Mouse (Mus musculus) stomach, embryonic 16.5 days (tissue): ENCODE data around the gene Rpusd4. TPM values are rescaled to one million over a fixed set of nuclear protein-coding genes. Genes with fewer than 3 reads are reported as not detected.

Experiments used
- ATAC-seq: fragments of 200-750 bp; cut with Nextera tagmentation; 2 replicates; pipeline ENCODE4 v1.8.0; 2017; ENCODE audit warnings: moderate number of reproducible peaks, moderate TSS enrichment; ENCODE audit not compliant: insufficient read depth, low FRiP score
- H3K27ac ChIP-seq: fragments of 300-500 bp; sonication (generic); 2 replicates; pipeline ENCODE4 v1.5.1; 2014; ENCODE audit warnings: low read length
- H3K27me3 ChIP-seq: fragments of 300-500 bp; sonication (generic); 2 replicates; pipeline ENCODE4 v1.6.1; 2014; ENCODE audit warnings: low read length, control low read depth, mixed read lengths; ENCODE audit not compliant: control insufficient read depth, insufficient read depth
- H3K36me3 ChIP-seq: fragments of 300-500 bp; sonication (generic); 2 replicates; pipeline ENCODE4 v1.6.1; 2014; ENCODE audit warnings: low read length; ENCODE audit not compliant: control insufficient read depth, insufficient read depth
- H3K4me1 ChIP-seq: fragments of 300-500 bp; sonication (generic); 2 replicates; pipeline ENCODE4 v1.6.1; 2014; ENCODE audit warnings: low read length, control low read depth, mixed read lengths; ENCODE audit not compliant: control insufficient read depth, insufficient read depth
- H3K4me2 ChIP-seq: fragments of 300-500 bp; sonication (generic); 2 replicates; pipeline ENCODE4 v1.6.1; 2014; ENCODE audit warnings: low read depth, low read length, mixed read lengths
- H3K4me3 ChIP-seq: fragments of 300-500 bp; sonication (generic); replicated peaks from 2 replicates; pipeline ENCODE4 v1.5.1; 2014; ENCODE audit warnings: mild to moderate bottlenecking, low read length
- H3K9ac ChIP-seq: fragments of 300-500 bp; sonication (generic); 2 replicates; pipeline ENCODE4 v1.6.1; 2014; ENCODE audit warnings: low read length
- H3K9me3 ChIP-seq: fragments of 300-500 bp; sonication (generic); replicated peaks from 2 replicates; pipeline ENCODE4 v1.6.1; 2016; ENCODE audit warnings: low read length, control low read depth; ENCODE audit not compliant: control insufficient read depth
- WGBS: fragments of 180-500 bp; shearing (Covaris S2); extraction: QIAGEN DNeasy Blood & Tissue Kit; methylation state at CpG from one replicate; pipeline ENCODE4 v1.1.7; 2014; 5-methylcytosine and 5-hydroxymethylcytosine counted together
- polyA plus RNA-seq: library from polyadenylated mRNA; unstranded; fragments of >200 nt; fragmentation: Nextera tagmentation; extraction: Ambion mirVana; gene quantifications from 2 replicates; pipeline ENCODE4 v1.2.1, GENCODE M21; 2015

Rpusd4 gene
- polyA plus RNA-seq, 1 experiment from 2014 or later = 24.5 TPM

GRCm38 (mm10) chr9:35282851-35283200, 15.2 kb downstream of the Rpusd4 start:
- no peak overlapping the region for H3K9ac ChIP-seq
- no peaks in the 10 kb centered on the region for H3K27me3 ChIP-seq
- no peaks in the 10 kb centered on the region for H3K9me3 ChIP-seq
- H3K4me1 ChIP-seq = peaks cover 4% of the 10 kb centered on the region
- H3K4me3 ChIP-seq = no peak overlapping the region
- no peaks in the 10 kb centered on the region for H3K36me3 ChIP-seq
- no peak overlapping the region for H3K27ac ChIP-seq
- 60% methylated on average over 5 of the region's 5 CpGs for WGBS
- peak; percentile 11; the same call in 1 of the 2 replicates for ATAC-seq
- no peak overlapping the region for H3K4me2 ChIP-seq

- H3K27ac ChIP-seq = no peak overlapping the region
- H3K9ac ChIP-seq = no peak overlapping the region
- no peaks in the 10 kb centered on the region for H3K27me3 ChIP-seq
- ATAC-seq = no peak
- peaks cover 4% of the 10 kb centered on the region for H3K4me1 ChIP-seq
- no peak overlapping the region for H3K4me2 ChIP-seq
- WGBS = 72% methylated on average over 13 of the region's 13 CpGs
- H3K9me3 ChIP-seq = no peaks in the 10 kb centered on the region
- no peak overlapping the region for H3K4me3 ChIP-seq
- no peaks in the 10 kb centered on the region for H3K36me3 ChIP-seq
Measured at GRCm38 (mm10) chr9:35283415-35284069, 15.9 kb downstream of the Rpusd4 start.

GRCm38 (mm10) chr9:35284351-35284750, 16.7 kb downstream of the Rpusd4 start:
- Histone ChIP-seq H3K4me3 (no peak overlapping the region), H3K27me3 (no peaks in the 10 kb centered on the region), H3K4me1 (peaks cover 4% of the 10 kb centered on the region), H3K9ac (no peak overlapping the region), H3K4me2 (no peak overlapping the region), H3K27ac (no peak overlapping the region; the same call in 1 of the 2 replicates), H3K9me3 (no peaks in the 10 kb centered on the region), H3K36me3 (no peaks in the 10 kb centered on the region)
- ATAC-seq = no peak; the same call in 1 of the 2 replicates
- WGBS = 71% methylated on average over 4 of the region's 4 CpGs

GRCm38 (mm10) chr9:35286351-35286750, 18.7 kb downstream of the Rpusd4 start:
- H3K36me3 ChIP-seq = no peaks in the 10 kb centered on the region
- WGBS = 84% methylated on average over 3 of the region's 3 CpGs
- H3K4me1 ChIP-seq = peaks cover 6% of the 10 kb centered on the region
- H3K4me3 ChIP-seq = no peak overlapping the region
- no peaks in the 10 kb centered on the region for H3K27me3 ChIP-seq
- ATAC-seq = no peak
- no peak overlapping the region for H3K27ac ChIP-seq
- H3K9me3 ChIP-seq = no peaks in the 10 kb centered on the region
- no peak overlapping the region for H3K9ac ChIP-seq
- no peak overlapping the region for H3K4me2 ChIP-seq

GRCm38 (mm10) chr9:35289992-35290391, 22.3 kb downstream of the Rpusd4 start:
- no peak overlapping the region for H3K4me2 ChIP-seq
- H3K27me3 ChIP-seq = no peaks in the 10 kb centered on the region
- WGBS = 35% methylated on average over 7 of the region's 7 CpGs
- H3K4me3 ChIP-seq = no peak overlapping the region
- peak; percentile 47; the same call in 1 of the 2 replicates for ATAC-seq
- 0 out of 2 replicates have a peak, but pooled peaks cover 2% of the 10 kb centered on the region for H3K4me1 ChIP-seq
- H3K9ac ChIP-seq = no peak overlapping the region
- H3K27ac ChIP-seq = no peak overlapping the region
- H3K36me3 ChIP-seq = no peaks in the 10 kb centered on the region
- H3K9me3 ChIP-seq = no peaks in the 10 kb centered on the region

GRCm38 (mm10) chr9:35290417-35290816, 22.8 kb downstream of the Rpusd4 start:
- Histone ChIP-seq H3K4me1 (0 out of 2 replicates have a peak, but pooled peaks cover 2% of the 10 kb centered on the region), H3K9me3 (no peaks in the 10 kb centered on the region), H3K27ac (no peak overlapping the region), H3K4me3 (no peak overlapping the region), H3K36me3 (no peaks in the 10 kb centered on the region), H3K27me3 (no peaks in the 10 kb centered on the region), H3K4me2 (no peak overlapping the region), H3K9ac (no peak overlapping the region)
- ATAC-seq = no peak
- 92% methylated on average over 3 of the region's 3 CpGs for WGBS

- 0 out of 2 replicates have a peak, but pooled peaks cover 2% of the 10 kb centered on the region for H3K4me1 ChIP-seq
- ATAC-seq = no peak
Measured at GRCm38 (mm10) chr9:35290916-35291315, 23.3 kb downstream of the Rpusd4 start.

GRCm38 (mm10) chr9:35293465-35293864, 25.8 kb downstream of the Rpusd4 start:
- no peak for ATAC-seq
- Histone ChIP-seq H3K4me2 (no peak overlapping the region), H3K4me3 (no peak overlapping the region), H3K9me3 (no peaks in the 10 kb centered on the region), H3K4me1 (0 out of 2 replicates have a peak, but pooled peaks cover 2% of the 10 kb centered on the region), H3K27ac (no peak overlapping the region), H3K9ac (no peak overlapping the region), H3K36me3 (no peaks in the 10 kb centered on the region), H3K27me3 (no peaks in the 10 kb centered on the region)
- WGBS = 74% methylated on average over 5 of the region's 5 CpGs

More at GRCm38 (mm10) chr9:35290916-35291315, 23.3 kb downstream of the Rpusd4 start:
- no peaks in the 10 kb centered on the region for H3K36me3 ChIP-seq
- H3K9me3 ChIP-seq = no peaks in the 10 kb centered on the region
- H3K4me3 ChIP-seq = no peak overlapping the region
- WGBS = 58% methylated on average over 4 of the region's 4 CpGs
- no peaks in the 10 kb centered on the region for H3K27me3 ChIP-seq
- H3K9ac ChIP-seq = no peak overlapping the region
- H3K27ac ChIP-seq = no peak overlapping the region
- no peak overlapping the region for H3K4me2 ChIP-seq

GRCm38 (mm10) chr9:35297791-35298190, 30.1 kb downstream of the Rpusd4 start:
- no peaks in the 10 kb centered on the region for H3K9me3 ChIP-seq
- no peak overlapping the region for H3K9ac ChIP-seq
- ATAC-seq = no peak
- no peaks in the 10 kb centered on the region for H3K4me1 ChIP-seq
- H3K4me3 ChIP-seq = no peak overlapping the region
- H3K27ac ChIP-seq = no peak overlapping the region
- no peaks in the 10 kb centered on the region for H3K27me3 ChIP-seq
- H3K4me2 ChIP-seq = no peak overlapping the region
- H3K36me3 ChIP-seq = no peaks in the 10 kb centered on the region
